Mouse (Mus musculus) spleen, adult 2 months (tissue): ENCODE data around the gene Mapk8ip1.

Experiments
- CTCF ChIP-seq: fragments of 200-500 bp; IDR thresholded peaks from 2 replicates; pipeline ENCODE4 v1.5.1; 2011; ENCODE audit warnings: mild to moderate bottlenecking, inconsistent platforms; ENCODE audit not compliant: insufficient read depth, insufficient read length, insufficient replicate concordance; ENCODE audit errors: extremely low read depth
- POLR2A ChIP-seq: fragments of 200-500 bp; IDR thresholded peaks from 2 replicates; pipeline ENCODE4 v1.6.1; 2011; ENCODE audit warnings: low read depth, low read length, inconsistent platforms

DNA sequence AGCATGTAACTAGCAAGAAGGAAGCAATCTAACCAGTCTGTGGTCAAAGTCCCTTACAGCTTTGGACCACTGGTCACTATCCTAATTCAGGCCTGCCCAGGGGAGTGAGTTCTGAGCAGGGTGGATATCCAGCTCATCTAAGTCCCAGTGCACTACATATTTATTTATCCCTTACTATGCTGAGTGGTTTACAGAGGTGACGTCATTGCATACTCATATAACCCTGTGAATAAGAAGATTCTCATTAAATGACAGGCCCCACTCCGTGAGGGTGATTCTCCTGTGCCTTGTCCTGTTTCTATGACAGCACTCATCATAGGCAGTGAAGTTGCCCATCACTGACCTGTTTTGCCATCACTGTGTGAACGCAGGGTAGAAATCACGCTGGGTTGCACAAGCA lies 24.3 kb upstream of the Mapk8ip1 start:
- TF ChIP-seq POLR2A = no peak
- TF ChIP-seq CTCF = no peak
